Mouse (Mus musculus) hindbrain, embryonic 15.5 days (tissue): ENCODE measurements around the gene Mylip. TPM values are rescaled to one million over a fixed set of nuclear protein-coding genes. Genes with fewer than 3 reads are reported as not detected.

Experiments
- ATAC-seq: fragments of 200-750 bp; cut with Nextera tagmentation; 2 replicates; pipeline ENCODE4 v1.8.0; 2017; ENCODE audit warnings: low read depth, moderate number of reproducible peaks, moderate TSS enrichment; ENCODE audit not compliant: low FRiP score
- H3K27ac ChIP-seq: fragments of 300-500 bp; sonication (generic); replicated peaks from 2 replicates; pipeline ENCODE4 v1.5.1; 2015; ENCODE audit warnings: mild to moderate bottlenecking, inconsistent platforms
- H3K27me3 ChIP-seq: fragments of 300-500 bp; sonication (generic); 2 replicates; pipeline ENCODE4 v1.6.1; 2015; ENCODE audit warnings: control low read depth, inconsistent platforms
- H3K36me3 ChIP-seq: fragments of 300-500 bp; sonication (generic); 2 replicates; pipeline ENCODE4 v1.6.1; 2015; ENCODE audit warnings: control low read depth, inconsistent platforms
- H3K4me1 ChIP-seq: fragments of 300-500 bp; sonication (generic); replicated peaks from 2 replicates; pipeline ENCODE4 v1.6.1; 2015; ENCODE audit warnings: control low read depth, inconsistent platforms
- H3K4me2 ChIP-seq: fragments of 300-500 bp; sonication (generic); 2 replicates; pipeline ENCODE4 v1.6.1; 2015; ENCODE audit warnings: moderate library complexity, mild to moderate bottlenecking, inconsistent platforms
- H3K4me3 ChIP-seq: fragments of 300-500 bp; sonication (generic); 2 replicates; pipeline ENCODE4 v1.5.1; 2015; ENCODE audit warnings: mild to moderate bottlenecking, inconsistent platforms
- H3K9ac ChIP-seq: fragments of 300-500 bp; sonication (generic); 2 replicates; pipeline ENCODE4 v1.6.1; 2015; ENCODE audit warnings: inconsistent platforms
- H3K9me3 ChIP-seq: fragments of 300-500 bp; sonication (generic); 2 replicates; pipeline ENCODE4 v1.6.1; 2016; ENCODE audit warnings: control low read depth, inconsistent platforms
- WGBS: fragments of 180-500 bp; shearing (Covaris S2); methylation state at CpG from one replicate; pipeline ENCODE4 v1.1.7; 2015; 5-methylcytosine and 5-hydroxymethylcytosine counted together
- polyA plus RNA-seq: library from polyadenylated mRNA; unstranded; fragments of >200 nt; fragmentation: Nextera tagmentation; extraction: Ambion mirVana; gene quantifications from 2 replicates; pipeline ENCODE4 v1.2.1, GENCODE M21; 2015

Gene Mylip
- polyA plus RNA-seq, 1 experiment from 2014 or later, result 7.3 TPM

- ATAC-seq, result no peak
- H3K27ac ChIP-seq, result no peak overlapping the region
- no peak overlapping the region for H3K4me3 ChIP-seq
- H3K9me3 ChIP-seq, result no peaks in the 10 kb centered on the region
- H3K4me1 ChIP-seq, result peaks cover 5% of the 10 kb centered on the region; the same call in 1 of the 2 replicates
- 83% methylated on average over 4 of the region's 4 CpGs for WGBS
- H3K4me2 ChIP-seq, result no peak overlapping the region
- H3K36me3 ChIP-seq, result peaks cover 55% of the 10 kb centered on the region
- H3K27me3 ChIP-seq, result 0 out of 2 replicates have a peak, but pooled peaks cover 5% of the 10 kb centered on the region
- no peak overlapping the region for H3K9ac ChIP-seq
Observed at GRCm38 (mm10) chr13:45410936-45411335, 21.4 kb downstream of the Mylip start.

GRCm38 (mm10) chr13:45413066-45413465 lies 23.5 kb downstream of the Mylip start:
- Histone ChIP-seq H3K27me3 (0 out of 2 replicates have a peak, but pooled peaks cover 5% of the 10 kb centered on the region), H3K4me2 (no peak overlapping the region), H3K36me3 (peaks cover 35% of the 10 kb centered on the region), H3K9ac (no peak overlapping the region), H3K4me1 (peaks cover 21% of the 10 kb centered on the region), H3K9me3 (no peaks in the 10 kb centered on the region), H3K4me3 (no peak overlapping the region), H3K27ac (no peak overlapping the region)
- ATAC-seq, result no peak
- 100% methylated on average over 1 of the region's 1 CpGs for WGBS

GRCm38 (mm10) chr13:45414031-45414430 lies 24.5 kb downstream of the Mylip start:
- H3K27ac ChIP-seq, result no peak overlapping the region
- no peak overlapping the region for H3K9ac ChIP-seq
- H3K9me3 ChIP-seq, result no peaks in the 10 kb centered on the region
- peaks cover 27% of the 10 kb centered on the region for H3K36me3 ChIP-seq
- peaks cover 29% of the 10 kb centered on the region for H3K4me1 ChIP-seq
- H3K27me3 ChIP-seq, result 0 out of 2 replicates have a peak, but pooled peaks cover 5% of the 10 kb centered on the region
- no peak overlapping the region for H3K4me2 ChIP-seq
- ATAC-seq, result no peak
- WGBS, result 61% methylated on average over 9 of the region's 9 CpGs
- no peak overlapping the region for H3K4me3 ChIP-seq

- peak overlapping the region; percentile 21 for H3K4me3 ChIP-seq
- WGBS, result 21% methylated on average over 14 of the region's 14 CpGs
- ATAC-seq, result no peak
- H3K9ac ChIP-seq, result no peak overlapping the region
- no peak overlapping the region for H3K27ac ChIP-seq
- H3K4me2 ChIP-seq, result peak overlapping the region; percentile 50
- H3K4me1 ChIP-seq, result peaks cover 35% of the 10 kb centered on the region
- 0 out of 2 replicates have a peak, but pooled peaks cover 9% of the 10 kb centered on the region for H3K27me3 ChIP-seq
- H3K36me3 ChIP-seq, result peaks cover 14% of the 10 kb centered on the region
- no peaks in the 10 kb centered on the region for H3K9me3 ChIP-seq
Observed at GRCm38 (mm10) chr13:45416621-45417057, 27.1 kb downstream of the Mylip start.

- ATAC-seq, result no peak
- H3K27ac ChIP-seq, result peak overlapping the region; percentile 50; the same call in 1 of the 2 replicates
- peaks cover 47% of the 10 kb centered on the region for H3K4me1 ChIP-seq
- no peak overlapping the region for H3K4me3 ChIP-seq
- H3K9ac ChIP-seq, result no peak overlapping the region
- no peaks in the 10 kb centered on the region for H3K9me3 ChIP-seq
- no peaks in the 10 kb centered on the region for H3K36me3 ChIP-seq
- 20% methylated on average over 12 of the region's 12 CpGs for WGBS
- 0 out of 2 replicates have a peak, but pooled peaks cover 9% of the 10 kb centered on the region for H3K27me3 ChIP-seq
- peak overlapping the region; percentile 18 for H3K4me2 ChIP-seq
Observed at GRCm38 (mm10) chr13:45418986-45419385, 29.4 kb downstream of the Mylip start.

- ATAC-seq, result no peak
- WGBS, result 49% methylated on average over 13 of the region's 13 CpGs
- Histone ChIP-seq H3K4me1 (peaks cover 31% of the 10 kb centered on the region), H3K4me3 (no peak overlapping the region), H3K9me3 (no peaks in the 10 kb centered on the region), H3K4me2 (no peak overlapping the region), H3K27ac (no peak overlapping the region), H3K36me3 (no peaks in the 10 kb centered on the region), H3K9ac (no peak overlapping the region), H3K27me3 (0 out of 2 replicates have a peak, but pooled peaks cover 3% of the 10 kb centered on the region)
Observed at GRCm38 (mm10) chr13:45422251-45422650, 32.7 kb downstream of the Mylip start.

- WGBS, result 64% methylated on average over 5 of the region's 5 CpGs
- Histone ChIP-seq H3K9ac (no peak overlapping the region), H3K36me3 (no peaks in the 10 kb centered on the region), H3K4me2 (no peak overlapping the region), H3K27ac (no peak overlapping the region), H3K27me3 (0 out of 2 replicates have a peak, but pooled peaks cover 3% of the 10 kb centered on the region), H3K9me3 (no peaks in the 10 kb centered on the region), H3K4me1 (peaks cover 27% of the 10 kb centered on the region), H3K4me3 (no peak overlapping the region)
- no peak for ATAC-seq
Observed at GRCm38 (mm10) chr13:45422709-45423108, 33.2 kb downstream of the Mylip start.

- 90% methylated on average over 5 of the region's 5 CpGs for WGBS
- Histone ChIP-seq H3K4me1 (peaks cover 19% of the 10 kb centered on the region), H3K4me3 (no peak overlapping the region), H3K4me2 (no peak overlapping the region), H3K9ac (no peak overlapping the region), H3K36me3 (no peaks in the 10 kb centered on the region), H3K27ac (no peak overlapping the region), H3K27me3 (0 out of 2 replicates have a peak, but pooled peaks cover 3% of the 10 kb centered on the region), H3K9me3 (no peaks in the 10 kb centered on the region)
- no peak for ATAC-seq
Observed at GRCm38 (mm10) chr13:45423905-45424304, 34.4 kb downstream of the Mylip start.

- H3K4me1 ChIP-seq, result no peaks in the 10 kb centered on the region
- H3K4me3 ChIP-seq, result no peak overlapping the region
- H3K36me3 ChIP-seq, result no peaks in the 10 kb centered on the region
- H3K27ac ChIP-seq, result no peak overlapping the region
- WGBS, result 44% methylated on average over 11 of the region's 11 CpGs
- no peaks in the 10 kb centered on the region for H3K27me3 ChIP-seq
- ATAC-seq, result no peak
- H3K9ac ChIP-seq, result no peak overlapping the region
- no peak overlapping the region for H3K4me2 ChIP-seq
- no peaks in the 10 kb centered on the region for H3K9me3 ChIP-seq
Observed at GRCm38 (mm10) chr13:45429239-45429638, 39.7 kb downstream of the Mylip start.

- H3K27me3 ChIP-seq, result no peaks in the 10 kb centered on the region
- no peak for ATAC-seq
- no peak overlapping the region for H3K27ac ChIP-seq
- no peaks in the 10 kb centered on the region for H3K9me3 ChIP-seq
- H3K4me2 ChIP-seq, result no peak overlapping the region
- H3K9ac ChIP-seq, result no peak overlapping the region
- no peaks in the 10 kb centered on the region for H3K4me1 ChIP-seq
- H3K4me3 ChIP-seq, result no peak overlapping the region
- 84% methylated on average over 9 of the region's 9 CpGs for WGBS
- H3K36me3 ChIP-seq, result no peaks in the 10 kb centered on the region
Observed at GRCm38 (mm10) chr13:45437134-45437533, 47.6 kb downstream of the Mylip start.

- 91% methylated on average over 6 of the region's 6 CpGs for WGBS
- Histone ChIP-seq H3K27me3 (no peaks in the 10 kb centered on the region), H3K4me2 (no peak overlapping the region), H3K9me3 (no peaks in the 10 kb centered on the region), H3K27ac (no peak overlapping the region), H3K4me1 (no peaks in the 10 kb centered on the region; the same call in 1 of the 2 replicates), H3K9ac (no peak overlapping the region), H3K36me3 (no peaks in the 10 kb centered on the region), H3K4me3 (no peak overlapping the region)
- ATAC-seq, result no peak
Observed at GRCm38 (mm10) chr13:45438853-45439252, 49.3 kb downstream of the Mylip start.

- no peaks in the 10 kb centered on the region for H3K9me3 ChIP-seq
- no peak overlapping the region for H3K4me2 ChIP-seq
- H3K4me3 ChIP-seq, result no peak overlapping the region
- WGBS, result 66% methylated on average over 5 of the region's 5 CpGs
- no peak overlapping the region for H3K9ac ChIP-seq
- H3K36me3 ChIP-seq, result no peaks in the 10 kb centered on the region
- H3K27ac ChIP-seq, result no peak overlapping the region
- H3K4me1 ChIP-seq, result no peaks in the 10 kb centered on the region; the same call in 1 of the 2 replicates
- no peaks in the 10 kb centered on the region for H3K27me3 ChIP-seq
- no peak for ATAC-seq
Observed at GRCm38 (mm10) chr13:45440226-45440625, 50.7 kb downstream of the Mylip start.

GRCm38 (mm10) chr13:45442451-45442850 lies 52.9 kb downstream of the Mylip start:
- ATAC-seq, result peak; percentile 34; the same call in 1 of the 2 replicates
- H3K4me1 ChIP-seq, result no peaks in the 10 kb centered on the region; the same call in 1 of the 2 replicates
- H3K4me3 ChIP-seq, result no peak overlapping the region
- no peaks in the 10 kb centered on the region for H3K36me3 ChIP-seq
- H3K4me2 ChIP-seq, result no peak overlapping the region
- no peaks in the 10 kb centered on the region for H3K27me3 ChIP-seq
- no peak overlapping the region for H3K27ac ChIP-seq
- H3K9me3 ChIP-seq, result no peaks in the 10 kb centered on the region
- 33% methylated on average over 4 of the region's 4 CpGs for WGBS
- no peak overlapping the region for H3K9ac ChIP-seq
